Mouse (Mus musculus) T-helper 17 cell (primary cell): ENCODE results near the gene Arhgap8.
"Not testable (repeated sequence)": the region's sequence is repeated elsewhere in the genome, so short reads cannot be mapped to it uniquely, and the experiment has no call there.

Experiments used
- in situ Hi-C, 2 experiments: fragments of 300-600 bp; cut with MboI, MseI; formaldehyde crosslinking; loops; 1 replicate in 1 of 2; 2 replicates in 1 of 2; pipeline ENCODE4 v1.15.1; 2025; ENCODE audit warnings: high pct_unique_total_duplicates in 2 of 2

Gene Arhgap8

DNA sequence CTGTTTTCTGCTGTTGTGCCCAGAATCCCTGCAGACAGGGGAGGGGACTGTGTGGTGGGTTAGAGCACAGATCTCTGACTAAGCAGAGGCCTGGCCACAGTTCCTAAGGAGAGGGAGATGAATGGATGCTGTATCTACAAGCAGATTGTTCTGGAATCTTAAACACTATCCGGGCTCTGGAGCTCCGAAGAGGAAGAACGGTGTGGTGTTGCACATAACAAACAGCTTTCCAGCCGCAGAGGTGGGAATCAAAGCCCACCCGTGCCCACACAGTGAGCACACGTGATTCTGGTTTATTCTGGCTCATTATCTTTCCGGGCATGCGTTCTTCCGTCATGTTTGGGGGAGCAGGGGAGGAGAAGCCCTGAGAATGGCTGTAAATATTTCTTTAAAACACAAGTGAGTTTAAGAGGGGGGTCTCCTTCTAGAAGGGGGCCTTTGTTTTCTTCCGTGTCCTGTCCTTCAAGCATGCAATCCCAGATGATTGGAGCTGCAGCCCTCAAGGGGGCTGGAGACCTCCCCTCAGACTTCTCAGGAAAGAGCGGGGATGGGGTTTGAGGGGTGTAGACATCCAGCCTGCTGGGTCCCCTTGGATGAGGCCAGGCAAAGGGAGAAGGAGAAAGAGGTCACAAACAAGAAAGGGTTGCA is 16.6 kb downstream of the Arhgap8 start:
- in situ Hi-C loops, result no loop called here

- in situ Hi-C loops, result no loop called here
Observed at GRCm38 (mm10) chr15:84736994-84737346, 17.1 kb downstream of the Arhgap8 start.

GRCm38 (mm10) chr15:84738246-84738645 is 18.4 kb downstream of the Arhgap8 start:
- in situ Hi-C loops, result no loop called here

GRCm38 (mm10) chr15:84741573-84741972 is 21.7 kb downstream of the Arhgap8 start:
- in situ Hi-C loops, result no loop called here

DNA sequence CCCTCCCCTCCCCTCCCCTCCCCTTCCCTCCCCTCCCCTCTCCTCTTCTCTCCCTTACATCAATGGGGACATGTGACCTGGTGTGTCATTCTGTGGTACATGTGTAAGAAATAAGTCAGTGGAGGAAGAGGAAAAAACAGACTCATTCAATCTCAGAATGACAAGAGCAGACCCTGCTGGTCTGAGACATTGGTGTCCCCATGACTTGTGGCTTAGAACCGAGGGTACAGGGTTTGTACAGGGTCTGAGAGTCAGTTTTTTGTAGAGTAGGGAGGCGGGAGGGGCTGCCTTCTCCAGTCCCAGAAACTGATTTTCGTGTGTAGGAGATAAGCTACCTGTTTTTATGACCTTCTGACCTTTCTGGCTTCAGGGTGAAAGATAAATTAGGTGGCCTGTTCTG is 23.5 kb downstream of the Arhgap8 start:
- in situ Hi-C loops, result no loop called here

DNA sequence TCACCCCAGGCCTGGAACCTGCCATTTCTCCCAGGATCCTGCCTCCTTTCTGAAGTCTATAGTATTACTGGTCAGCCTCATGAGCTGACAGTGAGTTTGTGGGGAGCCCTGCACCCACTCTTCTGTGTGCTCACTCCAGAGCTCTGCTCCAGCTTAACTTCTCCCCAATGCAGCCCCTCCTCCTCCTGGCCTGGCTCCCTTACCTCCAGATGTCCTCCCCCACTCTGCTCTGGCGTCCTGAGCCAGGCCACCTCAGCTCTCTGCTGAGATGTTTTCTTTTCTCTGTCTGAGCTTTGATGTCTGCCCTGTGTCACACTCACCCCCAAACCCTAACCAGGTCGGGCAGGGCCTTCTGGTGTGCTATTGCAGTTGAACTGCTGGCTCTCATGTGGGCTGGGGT is 24.5 kb downstream of the Arhgap8 start:
- in situ Hi-C loops, result no loop called here

- in situ Hi-C loops, result no loop called here
Observed at GRCm38 (mm10) chr15:84745831-84746230, 26.0 kb downstream of the Arhgap8 start.

DNA sequence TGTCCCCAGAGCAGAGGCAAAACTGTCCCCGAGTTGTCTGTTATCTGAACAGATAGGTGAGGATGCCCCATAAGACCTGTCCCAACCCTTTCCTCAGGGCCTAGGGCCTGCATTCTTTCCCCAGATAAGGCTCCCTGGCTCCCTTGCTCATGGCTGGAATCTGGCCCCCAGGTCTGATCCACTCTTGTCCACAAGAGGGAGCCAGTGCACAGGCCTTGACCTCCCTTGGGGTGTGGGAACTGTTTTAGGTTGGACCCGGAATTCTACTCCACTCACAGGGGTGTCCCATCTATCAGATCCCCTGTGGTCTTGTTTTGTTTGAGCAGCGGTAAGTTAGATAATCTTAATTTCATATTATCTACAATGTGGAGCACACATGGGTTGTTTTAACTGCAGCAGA is 35.1 kb downstream of the Arhgap8 start:
- in situ Hi-C loops, result no loop called here

GRCm38 (mm10) chr15:84756426-84756825 is 36.6 kb downstream of the Arhgap8 start:
- in situ Hi-C loops, result no loop called here

- in situ Hi-C loops, result no loop called here
Observed at GRCm38 (mm10) chr15:84758493-84758892, 38.6 kb downstream of the Arhgap8 start.

DNA sequence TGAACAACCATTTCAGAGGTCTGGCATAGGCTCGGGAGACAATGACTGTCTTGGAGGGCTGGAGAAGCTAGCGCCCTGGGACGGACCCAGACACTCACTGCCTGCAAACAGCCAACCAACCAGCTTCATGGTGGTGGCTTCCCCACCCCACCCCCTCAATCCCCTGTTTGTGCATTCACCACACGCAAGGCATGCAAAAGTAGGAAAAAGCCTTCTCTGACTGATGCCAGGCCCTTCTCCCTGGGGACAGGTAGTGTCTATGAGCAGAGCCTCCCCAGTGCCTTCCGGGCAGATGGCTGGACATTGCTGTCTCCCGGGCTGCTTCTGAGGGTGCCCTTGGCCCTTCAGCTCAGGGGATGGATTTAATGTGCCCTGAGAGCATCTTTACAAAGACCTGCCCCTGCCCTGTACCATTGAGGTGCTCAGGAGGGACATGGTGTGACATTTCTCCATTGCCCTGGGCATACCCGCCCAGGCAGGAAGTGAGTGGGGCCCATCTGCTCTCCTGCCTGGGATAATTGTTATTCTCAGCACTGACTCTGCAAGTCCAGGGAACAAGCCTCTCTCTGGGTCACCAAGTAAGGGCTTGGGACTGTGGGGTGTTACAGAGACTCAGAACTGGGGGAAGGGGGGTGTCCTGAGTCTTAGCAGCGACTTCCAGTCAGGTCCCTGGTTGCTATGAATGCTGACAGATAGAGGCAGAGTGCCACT is 43.0 kb downstream of the Arhgap8 start:
- in situ Hi-C loops, result no loop called here

- in situ Hi-C loops, result no loop called here
Observed at GRCm38 (mm10) chr15:84763423-84763812, 43.6 kb downstream of the Arhgap8 start.

DNA sequence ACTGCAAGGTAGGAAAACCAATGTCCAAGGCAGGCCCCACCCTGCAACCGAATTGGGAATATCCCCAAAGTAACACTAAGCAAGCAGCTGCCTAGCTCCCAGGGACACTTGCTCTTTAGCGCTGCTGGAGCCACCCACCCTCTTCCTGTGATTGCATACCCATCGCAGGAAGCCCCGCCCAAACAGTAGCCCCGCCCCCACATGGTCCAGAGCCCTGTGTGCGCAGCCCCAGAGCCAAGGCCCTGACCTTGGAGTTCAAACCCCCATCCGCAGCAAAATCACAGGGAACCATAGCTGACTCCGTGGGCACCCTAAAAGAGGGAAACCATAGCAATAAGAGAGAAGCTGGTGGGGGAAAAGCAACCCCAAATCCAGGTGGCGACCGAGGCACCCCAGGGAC is 46.8 kb downstream of the Arhgap8 start:
- in situ Hi-C loops, result no loop called here

DNA sequence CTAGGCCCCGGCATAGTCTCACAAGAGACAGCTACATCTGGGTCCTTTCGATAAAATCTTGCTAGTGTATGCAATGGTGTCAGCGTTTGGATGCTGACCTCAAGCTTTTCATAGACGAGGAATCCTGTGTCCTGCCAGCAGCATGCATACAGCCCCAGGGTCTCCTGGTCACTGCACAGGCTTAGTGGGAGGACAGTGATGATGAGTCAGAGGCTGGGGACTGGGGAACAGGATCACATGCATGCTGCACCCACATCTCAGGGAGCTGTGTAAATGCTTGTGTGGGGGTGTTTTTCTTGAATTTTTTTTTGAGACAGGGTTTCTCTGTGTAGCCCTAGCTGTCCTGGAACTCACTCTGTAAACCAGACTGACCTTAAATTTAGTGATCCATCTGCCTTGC is 48.7 kb downstream of the Arhgap8 start:
- in situ Hi-C loops, result not testable (repeated sequence)

- in situ Hi-C loops, result no loop called here
Observed at GRCm38 (mm10) chr15:84769641-84770341, 49.9 kb downstream of the Arhgap8 start.

DNA sequence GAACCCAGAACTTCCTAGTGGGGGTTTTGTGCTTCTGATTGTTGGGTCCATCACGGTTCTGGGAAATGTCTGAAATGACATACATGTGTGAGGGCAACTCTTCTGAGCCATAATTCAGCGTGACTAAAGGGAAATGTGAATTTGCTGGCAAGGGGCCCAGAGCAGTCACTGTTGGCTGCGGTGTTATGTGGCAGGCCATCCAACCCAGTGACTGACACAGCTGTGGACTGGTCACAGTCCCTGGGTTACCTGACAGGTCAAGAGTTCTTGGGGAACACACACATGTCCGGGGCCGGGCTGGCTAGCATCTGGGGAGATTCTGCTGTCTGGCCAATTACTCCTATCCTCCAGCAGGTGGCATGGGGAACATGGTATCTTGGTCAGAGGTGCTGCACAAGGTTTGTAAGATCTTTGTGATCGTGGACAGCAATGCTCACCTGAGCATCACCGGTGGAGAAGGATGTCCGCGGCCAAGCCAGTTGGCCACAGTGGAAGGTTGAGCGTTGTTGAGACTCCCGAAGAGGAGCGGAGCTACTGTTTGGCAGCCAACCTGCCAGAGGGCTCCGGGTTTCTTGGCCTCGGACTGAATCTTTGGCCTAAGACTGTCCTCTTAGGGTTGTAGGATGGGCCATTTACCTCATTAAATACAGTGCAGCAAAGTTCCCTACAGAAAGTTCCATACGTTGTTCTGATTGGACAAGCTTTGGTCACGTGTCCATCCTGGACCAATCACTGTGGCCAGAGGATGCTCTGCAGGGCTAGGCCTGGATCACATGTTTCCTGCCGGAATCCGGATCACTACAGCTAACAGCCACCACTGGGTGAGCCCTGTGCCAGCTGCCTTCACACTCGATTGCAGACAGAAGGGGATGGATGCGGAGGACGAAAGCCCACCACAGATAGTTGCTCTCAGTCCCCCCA is 52.6 kb downstream of the Arhgap8 start:
- in situ Hi-C loops, result no loop called here

DNA sequence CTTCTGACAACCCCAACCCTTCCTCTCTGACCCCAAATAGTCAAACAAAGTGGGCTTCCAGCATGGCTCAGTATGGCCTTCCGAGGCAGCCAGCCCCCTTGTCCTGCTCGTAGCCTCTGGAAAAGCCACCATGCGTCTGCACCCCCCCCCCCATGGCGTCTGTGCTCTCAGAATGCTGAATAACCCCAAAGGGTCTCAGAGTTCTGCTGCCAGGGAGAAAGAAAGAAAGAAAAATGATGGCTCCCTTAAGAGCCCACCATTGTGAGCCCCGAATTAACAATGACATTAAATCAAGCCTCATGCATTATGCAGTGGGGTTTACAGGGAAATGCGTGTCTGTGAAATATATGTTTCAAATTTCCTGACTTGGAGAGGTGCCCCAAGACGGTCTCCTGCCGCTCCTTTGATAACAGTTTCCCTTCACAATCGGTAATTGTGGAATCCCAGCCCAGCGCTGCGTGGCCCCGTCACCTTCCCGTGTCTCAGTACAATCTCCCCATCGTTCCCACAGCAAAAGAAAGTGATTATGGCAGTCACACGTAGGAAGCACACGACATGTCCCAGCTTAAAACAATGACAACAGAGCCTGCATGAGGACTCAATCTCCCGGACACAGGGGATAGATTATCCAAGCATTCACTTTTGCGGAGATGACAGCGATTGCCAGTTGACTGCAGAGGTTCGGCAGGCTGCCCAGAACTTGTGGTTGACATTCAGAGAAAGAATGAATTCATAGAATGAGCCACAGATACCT is 55.7 kb downstream of the Arhgap8 start:
- in situ Hi-C loops, result no loop called here

DNA sequence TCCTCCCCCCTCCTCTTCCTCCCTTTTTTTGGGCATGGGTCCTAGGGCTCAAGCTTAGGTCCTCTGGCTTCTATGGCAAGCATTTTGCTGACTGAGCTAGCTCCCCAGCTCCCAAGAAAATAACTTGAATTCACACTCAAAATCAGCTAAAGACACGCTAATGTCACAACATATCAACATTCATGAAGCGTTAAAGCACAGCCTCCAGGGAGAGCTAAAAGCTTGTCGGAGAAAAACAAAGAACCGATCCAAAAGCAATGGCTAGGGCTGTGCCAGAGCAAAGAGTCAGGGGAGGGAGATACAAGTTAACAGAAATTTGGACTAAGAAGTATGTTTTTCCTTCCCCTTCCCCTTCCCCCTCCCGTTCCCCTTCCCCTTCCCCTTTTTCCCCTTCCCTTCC is 58.7 kb downstream of the Arhgap8 start:
- in situ Hi-C loops, result no loop called here

DNA sequence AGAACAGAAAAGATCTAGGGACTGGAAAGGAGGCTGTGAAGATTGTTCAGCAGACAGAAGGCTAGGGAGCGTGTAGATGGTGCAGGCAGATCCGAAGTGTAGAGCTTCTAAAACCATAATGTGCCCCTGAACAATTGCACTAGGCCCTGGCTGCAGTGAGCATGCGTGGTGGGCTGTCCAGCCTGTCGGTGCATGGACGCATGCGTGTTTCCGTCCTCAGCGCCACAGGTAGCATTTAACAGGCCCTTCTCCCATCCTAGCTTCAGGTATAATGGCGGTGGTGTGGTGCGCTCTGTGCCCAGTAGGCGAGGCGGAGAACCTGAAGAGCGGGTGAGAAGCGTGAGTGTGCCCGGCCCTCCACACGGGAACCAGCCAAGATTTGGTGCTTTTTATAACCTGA is 65.0 kb downstream of the Arhgap8 start:
- in situ Hi-C loops, result no loop called here

- in situ Hi-C loops, result no loop called here
Observed at GRCm38 (mm10) chr15:84787161-84787560, 67.3 kb downstream of the Arhgap8 start.

GRCm38 (mm10) chr15:84793649-84794048 is 73.8 kb downstream of the Arhgap8 start:
- in situ Hi-C loops, result no loop called here
